Mouse (Mus musculus) kidney, embryonic 14.5 days (tissue): Measurements from ENCODE around the gene Grik5. TPM values are rescaled to one million over a fixed set of nuclear protein-coding genes. Genes with fewer than 3 reads are reported as not detected.

ENCODE experiments used
- ATAC-seq: fragments of 200-750 bp; cut with Nextera tagmentation; 2 replicates; pipeline ENCODE4 v1.8.0; 2017; ENCODE audit warnings: moderate number of reproducible peaks, mild to moderate bottlenecking, moderate TSS enrichment, moderate library complexity; ENCODE audit not compliant: low FRiP score, low TSS enrichment
- H3K27ac ChIP-seq: fragments of 300-500 bp; sonication (generic); 2 replicates; pipeline ENCODE4 v1.5.1; 2014; ENCODE audit warnings: low read depth, mild to moderate bottlenecking, low read length, moderate library complexity, mixed read lengths
- H3K27me3 ChIP-seq: fragments of 300-500 bp; sonication (generic); 2 replicates; pipeline ENCODE4 v1.6.1; 2014; ENCODE audit warnings: mild to moderate bottlenecking, low read length; ENCODE audit not compliant: control insufficient read depth, insufficient read depth
- H3K36me3 ChIP-seq: fragments of 300-500 bp; sonication (generic); 2 replicates; pipeline ENCODE4 v1.6.1; 2014; ENCODE audit warnings: low read length, mixed read lengths; ENCODE audit not compliant: control insufficient read depth, insufficient read depth
- H3K4me1 ChIP-seq: fragments of 300-500 bp; sonication (generic); 2 replicates; pipeline ENCODE4 v1.6.1; 2014; ENCODE audit warnings: low read length, mixed read lengths; ENCODE audit not compliant: control insufficient read depth, insufficient read depth
- H3K4me2 ChIP-seq: fragments of 300-500 bp; sonication (generic); replicated peaks from 2 replicates; pipeline ENCODE4 v1.6.1; 2014; ENCODE audit warnings: low read depth, mild to moderate bottlenecking, low read length
- H3K4me3 ChIP-seq: fragments of 300-500 bp; sonication (generic); 2 replicates; pipeline ENCODE4 v1.5.1; 2014; ENCODE audit warnings: mild to moderate bottlenecking, low read length
- H3K9ac ChIP-seq: fragments of 300-500 bp; sonication (generic); 2 replicates; pipeline ENCODE4 v1.6.1; 2014; ENCODE audit warnings: low read depth, mild to moderate bottlenecking, low read length, moderate library complexity
- H3K9me3 ChIP-seq: fragments of 300-500 bp; sonication (generic); 2 replicates; pipeline ENCODE4 v1.6.1; 2016; ENCODE audit warnings: low read length; ENCODE audit not compliant: control insufficient read depth
- WGBS: fragments of 180-500 bp; shearing (Covaris S2); extraction: QIAGEN DNeasy Blood & Tissue Kit; methylation state at CpG from one replicate; pipeline ENCODE4 v1.1.7; 2014; 5-methylcytosine and 5-hydroxymethylcytosine counted together
- polyA plus RNA-seq: library from polyadenylated mRNA; unstranded; fragments of >200 nt; fragmentation: Nextera tagmentation; extraction: Ambion mirVana; gene quantifications from 2 replicates; pipeline ENCODE4 v1.2.1, GENCODE M21; 2014

Grik5 gene
- 13.2 and 14.2 TPM in 2 replicates for polyA plus RNA-seq

- Histone ChIP-seq H3K4me1 (peaks cover 14% of the 10 kb centered on the region), H3K9me3 (no peaks in the 10 kb centered on the region)
- 3% methylated on average over 23 of the region's 28 CpGs for WGBS
Observed at GRCm38 (mm10) chr7:25071979-25072715, at the start of gene Grik5, which contains the start of gene Zfp574. Gene Grik5, minus strand, starts transcription at chr7:25072346. Gene Zfp574, plus strand, starts transcription at chr7:25072567.

GRCm38 (mm10) chr7:25121240-25121786 is 49.2 kb upstream of the Grik5 start:
- Histone ChIP-seq H3K4me2 (no peak overlapping the region), H3K9ac (no peak overlapping the region), H3K9me3 (no peaks in the 10 kb centered on the region), H3K4me1 (no peaks in the 10 kb centered on the region), H3K4me3 (no peak overlapping the region), H3K27me3 (no peaks in the 10 kb centered on the region), H3K27ac (no peak overlapping the region), H3K36me3 (no peaks in the 10 kb centered on the region)
- ATAC-seq = no peak
- WGBS = 65% methylated on average over 13 of the region's 13 CpGs

More at GRCm38 (mm10) chr7:25071979-25072715, at the start of gene Grik5, which contains the start of gene Zfp574:
- Histone ChIP-seq H3K27me3 (no peaks in the 10 kb centered on the region), H3K4me3 (peak within 1 kb of the TSS; percentile 73), H3K4me2 (peak within 1 kb of the TSS; percentile 92), H3K36me3 (peaks cover 13% of the 10 kb centered on the region), H3K9ac (peak within 1 kb of the TSS; percentile 81), H3K27ac (peak within 1 kb of the TSS; percentile 88)
- ATAC-seq = no peak; the same call in 1 of the 2 replicates

GRCm38 (mm10) chr7:25120061-25120834 is 48.1 kb upstream of the Grik5 start:
- H3K9ac ChIP-seq = no peak overlapping the region
- no peaks in the 10 kb centered on the region for H3K9me3 ChIP-seq
- H3K4me3 ChIP-seq = no peak overlapping the region
- H3K4me2 ChIP-seq = no peak overlapping the region
- no peaks in the 10 kb centered on the region for H3K36me3 ChIP-seq
- no peak overlapping the region for H3K27ac ChIP-seq
- H3K27me3 ChIP-seq = no peaks in the 10 kb centered on the region
- no peak for ATAC-seq
- no peaks in the 10 kb centered on the region for H3K4me1 ChIP-seq
- WGBS = 80% methylated on average over 18 of the region's 25 CpGs

GRCm38 (mm10) chr7:25112956-25113603 is 40.9 kb upstream of the Grik5 start:
- 82% methylated on average over 16 of the region's 16 CpGs for WGBS

GRCm38 (mm10) chr7:25112178-25112955 is 40.2 kb upstream of the Grik5 start:
- no peak overlapping the region for H3K4me2 ChIP-seq
- 82% methylated on average over 17 of the region's 17 CpGs for WGBS

More at GRCm38 (mm10) chr7:25112956-25113603, 40.9 kb upstream of the Grik5 start:
- no peaks in the 10 kb centered on the region for H3K27me3 ChIP-seq
- H3K4me3 ChIP-seq = no peak overlapping the region
- H3K9me3 ChIP-seq = no peaks in the 10 kb centered on the region
- H3K4me2 ChIP-seq = no peak overlapping the region
- no peak overlapping the region for H3K9ac ChIP-seq
- H3K4me1 ChIP-seq = no peaks in the 10 kb centered on the region
- H3K36me3 ChIP-seq = no peaks in the 10 kb centered on the region
- no peak for ATAC-seq
- no peak overlapping the region for H3K27ac ChIP-seq

GRCm38 (mm10) chr7:25110336-25110735 is 38.2 kb upstream of the Grik5 start:
- Histone ChIP-seq H3K27ac (no peak overlapping the region), H3K4me1 (no peaks in the 10 kb centered on the region), H3K27me3 (no peaks in the 10 kb centered on the region), H3K9me3 (no peaks in the 10 kb centered on the region), H3K4me3 (no peak overlapping the region), H3K36me3 (no peaks in the 10 kb centered on the region), H3K4me2 (no peak overlapping the region), H3K9ac (no peak overlapping the region)
- 91% methylated on average over 9 of the region's 9 CpGs for WGBS
- ATAC-seq = no peak

More at GRCm38 (mm10) chr7:25112178-25112955, 40.2 kb upstream of the Grik5 start:
- Histone ChIP-seq H3K9me3 (no peaks in the 10 kb centered on the region), H3K27me3 (no peaks in the 10 kb centered on the region), H3K36me3 (no peaks in the 10 kb centered on the region), H3K27ac (no peak overlapping the region), H3K9ac (no peak overlapping the region), H3K4me1 (no peaks in the 10 kb centered on the region), H3K4me3 (no peak overlapping the region)
- ATAC-seq = no peak

GRCm38 (mm10) chr7:25109355-25109754 is 37.2 kb upstream of the Grik5 start:
- Histone ChIP-seq H3K9ac (no peak overlapping the region), H3K4me1 (no peaks in the 10 kb centered on the region), H3K27me3 (no peaks in the 10 kb centered on the region), H3K36me3 (no peaks in the 10 kb centered on the region), H3K4me3 (no peak overlapping the region), H3K9me3 (no peaks in the 10 kb centered on the region), H3K27ac (no peak overlapping the region), H3K4me2 (no peak overlapping the region)
- no peak for ATAC-seq
- WGBS = 78% methylated on average over 12 of the region's 12 CpGs

GRCm38 (mm10) chr7:25106790-25107502 is 34.8 kb upstream of the Grik5 start:
- Histone ChIP-seq H3K9me3 (no peaks in the 10 kb centered on the region), H3K27ac (no peak overlapping the region), H3K4me1 (no peaks in the 10 kb centered on the region), H3K9ac (no peak overlapping the region), H3K36me3 (no peaks in the 10 kb centered on the region), H3K4me2 (no peak overlapping the region), H3K27me3 (no peaks in the 10 kb centered on the region), H3K4me3 (no peak overlapping the region)
- ATAC-seq = no peak
- 43% methylated on average over 16 of the region's 17 CpGs for WGBS
